Mouse (Mus musculus) ES-E14 (cell line): ENCODE data around the gene Clcn5. TPM values are rescaled to one million over a fixed set of nuclear protein-coding genes. Genes with fewer than 3 reads are reported as not detected.

Experiments
- DNase-seq: peaks from one replicate; pipeline ENCODE4 v3.0.0-alpha.2; 2013; ENCODE audit warnings: low read depth, low spot score
- H3K27ac ChIP-seq: 2 replicates; pipeline ENCODE4 v1.5.1; 2012; ENCODE audit warnings: low read depth, mild to moderate bottlenecking, low read length, moderate library complexity, mixed read lengths; ENCODE audit not compliant: poor library complexity, insufficient read depth, severe bottlenecking
- H3K36me3 ChIP-seq: 2 replicates; pipeline ENCODE4 v1.6.1; 2012; ENCODE audit warnings: mild to moderate bottlenecking, low read length, moderate library complexity, mixed read lengths; ENCODE audit not compliant: control insufficient read depth, poor library complexity, insufficient read depth, severe bottlenecking
- H3K4me1 ChIP-seq, 2 experiments: fragments of 150-350 bp in 1 of 2; sonication (generic) in 1 of 2; 2 replicates each; pipeline ENCODE4 v1.6.1; 2012; ENCODE audit warnings: low read length in 2 of 2, mild to moderate bottlenecking in 1 of 2, mixed read lengths in 1 of 2; ENCODE audit not compliant: control insufficient read depth in 2 of 2, insufficient read depth in 2 of 2, poor library complexity in 1 of 2
- H3K4me3 ChIP-seq, 2 experiments: fragments of 150-350 bp in 1 of 2; sonication (generic) in 1 of 2; 2 replicates each; pipeline ENCODE4 v1.5.1; 2012; ENCODE audit warnings: low read length in 2 of 2, low read depth in 1 of 2, mild to moderate bottlenecking in 1 of 2, mixed read lengths in 1 of 2; ENCODE audit not compliant: insufficient read depth in 1 of 2, poor library complexity in 1 of 2, severe bottlenecking in 1 of 2
- H3K9ac ChIP-seq: 2 replicates; pipeline ENCODE4 v1.6.1; 2012; ENCODE audit warnings: low read depth, mild to moderate bottlenecking, low read length, mixed read lengths; ENCODE audit not compliant: poor library complexity, insufficient read depth, severe bottlenecking
- H3K9me3 ChIP-seq: fragments of 150-350 bp; sonication (generic); 2 replicates; pipeline ENCODE4 v1.6.1; 2012; ENCODE audit warnings: low read depth, mild to moderate bottlenecking, low read length; ENCODE audit not compliant: control insufficient read depth, insufficient read depth
- CHD2 ChIP-seq: IDR thresholded peaks from 2 replicates; pipeline ENCODE4 v1.6.1; 2014; ENCODE audit warnings: mild to moderate bottlenecking, low read depth, low read length, inconsistent platforms
- HCFC1 ChIP-seq: IDR thresholded peaks from 2 replicates; pipeline ENCODE4 v1.6.1; 2012; ENCODE audit warnings: low read length, inconsistent platforms, borderline replicate concordance; ENCODE audit not compliant: insufficient read depth
- MAFK ChIP-seq: IDR thresholded peaks from 2 replicates; pipeline ENCODE4 v1.6.1; 2014; ENCODE audit warnings: mild to moderate bottlenecking, low read depth, low read length, inconsistent platforms; ENCODE audit not compliant: insufficient read depth
- ZC3H11A ChIP-seq: IDR thresholded peaks from 2 replicates; pipeline ENCODE4 v1.6.1; 2012; ENCODE audit warnings: low read depth, mild to moderate bottlenecking, inconsistent platforms, low read length, borderline replicate concordance
- ZNF384 ChIP-seq: IDR thresholded peaks from 2 replicates; pipeline ENCODE4 v1.6.1; 2012; ENCODE audit warnings: low read depth, low read length, inconsistent platforms
- in situ Hi-C, 2 experiments: fragments of 600-800 bp; cut with MboI; formaldehyde crosslinking; loops; one replicate each; pipeline ENCODE4 v1.15.1; 2025; ENCODE audit warnings: low sequenced_read_pairs in 2 of 2, inconsistent platforms in 1 of 2; ENCODE audit not compliant: unreplicated experiment in 2 of 2
- total RNA-seq: library from RNA; depleted of rRNA; stranded (reverse); fragments of 300-350 nt; gene quantifications from 2 replicates; pipeline ENCODE4 v1.2.3, GENCODE M21; 2012

Gene Clcn5
- total RNA-seq, 1 experiment = 41.5 TPM

DNA sequence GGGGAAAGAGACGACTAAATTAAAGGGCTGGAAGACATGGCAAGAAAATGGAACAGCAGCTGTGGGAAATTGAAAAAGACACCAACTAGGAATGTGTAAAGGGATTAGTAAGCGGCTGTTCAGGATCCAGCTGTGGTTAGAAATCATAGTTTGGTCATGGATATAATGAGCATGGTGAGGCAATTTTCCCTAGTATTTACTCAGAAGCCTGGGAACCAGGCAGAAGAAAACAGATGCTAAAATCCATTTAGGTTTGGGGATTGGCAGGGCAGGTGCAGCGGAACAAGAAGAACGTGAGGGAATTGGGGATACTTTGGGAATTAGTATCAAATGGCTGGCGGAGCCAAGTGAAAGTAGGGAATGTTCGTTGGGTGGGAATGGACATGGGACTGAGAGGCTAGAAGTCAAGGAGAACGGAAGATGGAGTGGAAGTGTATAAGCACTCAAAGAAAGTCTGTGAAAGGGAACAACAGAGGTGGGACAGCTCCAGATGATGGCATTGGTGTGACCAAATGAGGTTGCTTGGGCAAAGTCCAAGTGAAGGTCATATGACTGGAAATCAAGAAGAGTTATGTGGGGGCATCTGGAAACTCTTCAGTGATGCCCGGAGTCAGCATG lies 26.9 kb downstream of the Clcn5 start:
- H3K27ac ChIP-seq = no peak overlapping the region
- no peaks in the 10 kb centered on the region for H3K4me1 ChIP-seq
- H3K36me3 ChIP-seq = no peaks in the 10 kb centered on the region
- H3K9ac ChIP-seq = no peak overlapping the region
- in situ Hi-C loops = no loop called here
- DNase-seq = no peak
- TF ChIP-seq ZNF384 (no peak), CHD2 (no peak), HCFC1 (no peak), ZC3H11A (no peak), MAFK (no peak)
- no peak overlapping the region for H3K4me3 ChIP-seq
- no peaks in the 10 kb centered on the region for H3K9me3 ChIP-seq

DNA sequence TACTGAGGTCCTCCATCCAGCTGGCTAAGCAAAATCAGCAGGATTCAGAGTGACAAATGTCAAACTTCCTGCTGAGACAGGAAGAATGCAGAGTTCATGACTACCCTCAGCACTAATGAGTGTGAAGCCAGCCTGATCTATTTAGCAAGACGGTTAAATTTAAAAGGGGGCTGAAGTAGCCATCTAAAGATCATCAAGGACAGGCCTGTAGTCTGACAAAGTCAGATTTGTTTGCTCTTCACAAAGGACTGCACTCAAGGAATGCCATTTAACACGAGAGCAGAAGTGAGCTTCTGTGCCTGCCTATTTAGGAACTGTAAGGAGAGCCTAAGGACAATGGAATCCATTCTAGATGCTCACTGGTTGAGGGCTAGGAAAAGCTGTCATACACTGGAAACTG lies 30.2 kb downstream of the Clcn5 start:
- Histone ChIP-seq H3K9ac (no peak overlapping the region), H3K4me3 (no peak overlapping the region), H3K9me3 (no peaks in the 10 kb centered on the region), H3K27ac (no peak overlapping the region), H3K36me3 (no peaks in the 10 kb centered on the region), H3K4me1 (no peaks in the 10 kb centered on the region)
- DNase-seq = no peak
- no peak for TF ChIP-seq CHD2
- TF ChIP-seq HCFC1 = no peak
- no peak for TF ChIP-seq ZNF384
- no peak for TF ChIP-seq MAFK
- no peak for TF ChIP-seq ZC3H11A
- in situ Hi-C loops = no loop called here

DNA sequence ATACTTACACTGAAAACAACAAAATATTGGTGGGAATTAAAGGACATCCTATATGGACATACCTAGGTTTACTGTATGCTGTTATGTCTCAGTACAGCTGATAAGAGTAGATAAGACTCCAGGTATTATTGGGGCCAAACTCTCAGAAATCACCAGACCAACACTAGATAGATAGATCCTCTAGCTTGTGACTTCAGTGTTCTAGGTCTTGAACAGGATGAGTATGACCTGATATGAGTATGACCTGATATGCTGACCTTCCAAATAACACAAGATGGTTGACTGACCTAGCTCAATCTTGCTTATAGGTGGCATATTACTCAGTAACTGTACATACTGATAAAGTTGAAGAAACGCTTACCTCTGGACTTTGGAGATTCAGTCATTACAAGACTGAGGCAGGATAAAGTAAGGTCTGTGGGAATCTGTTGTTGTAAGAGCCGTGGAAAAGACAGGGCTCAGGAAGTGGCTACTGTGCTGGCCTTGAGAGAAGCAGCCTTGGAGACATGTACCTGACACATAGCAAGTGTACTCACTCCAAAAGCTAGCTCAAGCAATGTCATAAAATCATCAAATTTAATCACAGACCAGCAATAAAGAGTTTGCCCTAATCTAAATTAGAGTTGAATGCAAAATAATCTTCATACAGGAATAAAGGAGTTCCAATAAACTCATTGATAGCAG lies 32.0 kb downstream of the Clcn5 start:
- Histone ChIP-seq H3K4me3 (no peak overlapping the region), H3K9ac (no peak overlapping the region), H3K9me3 (no peaks in the 10 kb centered on the region), H3K4me1 (no peaks in the 10 kb centered on the region), H3K27ac (no peak overlapping the region), H3K36me3 (no peaks in the 10 kb centered on the region)
- DNase-seq = no peak
- TF ChIP-seq ZNF384 = no peak
- TF ChIP-seq HCFC1 = no peak
- TF ChIP-seq ZC3H11A = no peak
- no peak for TF ChIP-seq CHD2
- no peak for TF ChIP-seq MAFK
- in situ Hi-C loops = no loop called here

DNA sequence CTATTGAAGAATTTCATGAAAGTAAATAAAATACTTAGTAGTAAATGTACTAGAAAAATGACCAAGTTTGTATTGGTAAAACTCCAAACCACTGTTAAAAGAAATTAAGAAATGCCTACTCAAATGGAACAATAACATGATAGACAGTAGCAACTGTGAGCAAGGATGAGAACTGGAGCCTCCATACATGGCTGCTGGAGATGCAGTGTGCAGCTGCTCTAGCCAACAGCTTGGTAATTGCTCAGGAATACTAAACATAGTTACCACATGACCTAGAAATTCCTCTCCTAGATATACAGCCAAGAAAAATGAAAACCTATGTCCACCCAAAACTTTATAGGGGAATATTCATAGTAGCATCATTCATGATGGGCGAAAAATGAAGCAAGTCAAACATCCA lies 36.5 kb downstream of the Clcn5 start:
- Histone ChIP-seq H3K27ac (no peak overlapping the region), H3K4me3 (no peak overlapping the region), H3K9me3 (no peaks in the 10 kb centered on the region), H3K36me3 (no peaks in the 10 kb centered on the region), H3K9ac (no peak overlapping the region), H3K4me1 (no peaks in the 10 kb centered on the region)
- TF ChIP-seq ZNF384 (no peak), CHD2 (no peak), HCFC1 (no peak), ZC3H11A (no peak), MAFK (no peak)
- DNase-seq = no peak
- in situ Hi-C loops = no loop called here

DNA sequence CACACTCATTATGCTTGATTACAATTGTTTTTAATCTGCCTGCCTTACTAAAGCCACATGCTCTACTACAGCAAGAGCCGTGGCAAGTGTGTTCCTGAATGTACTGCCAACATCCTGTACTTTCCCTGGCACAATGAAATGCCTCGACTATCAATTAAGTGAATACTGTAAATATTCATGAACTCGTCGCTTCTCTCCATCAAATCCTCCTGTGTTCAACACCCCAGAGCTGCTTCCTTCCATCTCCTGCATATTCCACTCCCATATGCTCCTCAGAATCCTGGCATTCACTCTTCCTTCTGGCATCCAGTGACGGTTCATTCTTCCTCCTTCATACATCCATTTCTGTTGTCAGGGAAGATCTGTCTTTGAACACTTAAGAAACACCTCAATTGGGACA lies 39.4 kb downstream of the Clcn5 start:
- Histone ChIP-seq H3K9ac (no peak overlapping the region), H3K27ac (no peak overlapping the region), H3K4me1 (no peaks in the 10 kb centered on the region), H3K9me3 (no peaks in the 10 kb centered on the region), H3K36me3 (no peaks in the 10 kb centered on the region), H3K4me3 (no peak overlapping the region)
- DNase-seq = no peak
- TF ChIP-seq HCFC1 (no peak), ZNF384 (no peak), CHD2 (no peak), MAFK (no peak), ZC3H11A (no peak)
- in situ Hi-C loops = no loop called here
